Mouse (Mus musculus) fat pad, adult 2 months (tissue): Measurements from ENCODE around the gene Dusp11.
"Not testable (repeated sequence)": the region's sequence is repeated elsewhere in the genome, so short reads cannot be mapped to it uniquely, and the experiment has no call there.

Experiments
- DNase-seq: peaks from one replicate; pipeline ENCODE4 v3.0.0-alpha.2; 2011; ENCODE audit warnings: low read depth, low spot score; ENCODE audit errors: extremely low read depth

Gene Dusp11

DNA sequence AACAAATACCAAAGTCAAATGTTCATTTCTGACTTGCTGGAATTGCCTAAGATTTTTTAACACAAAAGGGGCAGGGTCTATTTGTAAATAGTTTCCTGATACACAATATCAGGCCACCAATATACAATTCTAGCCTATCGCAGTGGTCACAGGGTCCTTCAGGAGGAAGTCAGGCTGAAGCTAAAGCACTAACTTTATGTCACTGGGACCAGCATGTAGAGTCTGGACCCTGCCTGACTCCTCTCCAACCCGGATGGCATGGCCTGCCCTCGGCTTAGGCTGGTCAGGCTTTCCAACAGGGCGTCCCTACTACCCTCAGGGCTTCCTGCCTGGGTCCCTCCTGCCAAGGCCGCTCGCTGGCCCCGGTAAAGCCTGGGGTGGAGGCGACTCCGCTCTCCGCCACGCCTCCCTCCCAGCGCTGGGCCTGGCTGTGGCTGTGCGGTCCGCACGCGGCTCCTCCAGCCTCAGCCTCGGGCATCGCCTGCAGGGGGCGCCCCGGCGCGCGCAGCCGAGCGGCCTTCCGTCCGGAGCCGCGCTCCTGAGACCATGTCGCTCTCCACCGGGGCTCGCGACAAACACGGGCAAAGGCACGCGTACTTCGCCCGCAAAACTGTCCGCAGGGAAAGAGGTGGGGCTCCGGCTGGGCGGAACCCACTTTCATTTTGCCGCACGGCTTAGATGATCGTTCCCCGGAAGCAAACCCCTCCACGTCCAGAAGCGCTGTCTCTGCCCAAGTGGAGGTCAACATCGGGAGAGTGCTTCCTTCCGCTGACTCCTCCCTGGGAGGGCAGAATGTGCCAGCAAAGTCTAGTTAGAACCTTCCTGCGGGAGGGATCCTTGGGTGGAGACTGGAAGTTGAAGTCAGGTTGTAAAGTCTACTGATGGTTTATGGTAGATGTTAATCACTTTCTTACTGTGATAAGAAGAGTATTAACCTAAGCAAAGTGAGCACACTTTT, 24.7 kb downstream of the Dusp11 start:
- DNase-seq: not testable (repeated sequence)

DNA sequence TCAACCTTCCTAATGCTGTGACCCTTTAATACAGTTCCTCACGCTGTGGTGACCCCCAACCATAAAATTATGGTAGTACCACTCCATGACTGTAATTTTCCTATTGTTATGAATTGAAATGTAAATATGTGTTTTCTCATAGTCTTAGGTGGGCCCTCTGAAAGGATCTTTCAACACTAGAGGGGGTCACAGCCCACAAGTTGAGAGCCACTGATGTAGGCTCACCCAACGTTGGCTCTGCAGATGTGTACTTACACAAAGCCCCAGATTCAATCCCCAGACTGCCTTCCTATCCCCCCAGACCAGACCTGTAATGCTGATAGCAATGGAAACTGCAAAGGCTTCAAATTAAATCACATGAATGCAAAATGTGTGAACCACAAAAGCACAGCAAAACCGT, 25.8 kb downstream of the Dusp11 start:
- DNase-seq: no peak

DNA sequence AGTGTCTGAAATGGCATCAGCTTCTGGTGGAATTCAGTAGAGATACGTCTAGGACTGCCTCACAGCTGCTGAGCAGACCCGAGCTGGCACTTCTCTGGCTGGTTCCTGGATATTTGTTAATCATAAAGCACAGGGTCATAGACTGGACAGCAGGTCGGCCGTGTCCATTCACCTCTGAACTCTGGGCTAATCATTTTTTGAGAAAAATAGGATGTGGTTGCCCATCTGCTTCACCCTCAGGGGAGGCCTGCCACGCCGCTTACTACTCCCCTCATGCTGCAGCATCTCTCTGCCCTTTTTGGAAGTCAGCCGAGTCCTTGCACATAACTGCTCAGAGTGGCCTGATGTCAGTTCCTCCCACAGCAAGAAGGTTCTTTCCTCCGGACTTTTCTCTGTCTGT, 27.4 kb downstream of the Dusp11 start:
- DNase-seq: no peak

DNA sequence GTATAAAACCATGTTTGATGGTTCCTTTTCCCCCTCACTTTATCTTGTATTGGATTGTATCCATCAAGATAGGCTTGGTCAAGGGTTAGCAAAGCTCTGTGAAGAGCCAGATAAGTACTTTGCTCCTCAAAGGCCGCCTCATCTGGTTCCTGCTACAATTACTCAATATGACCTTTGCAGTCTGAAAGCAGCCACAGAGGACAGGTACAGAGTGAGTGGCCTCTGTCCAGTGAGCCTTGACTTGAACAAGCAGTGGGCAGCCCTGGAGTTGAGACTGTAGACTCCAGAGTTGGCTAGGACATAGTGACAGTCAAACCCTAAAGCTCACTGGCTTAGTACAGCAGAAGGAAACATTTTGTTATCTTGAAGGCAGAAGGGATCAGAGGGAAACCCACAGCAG, 32.2 kb downstream of the Dusp11 start:
- DNase-seq: no peak

DNA sequence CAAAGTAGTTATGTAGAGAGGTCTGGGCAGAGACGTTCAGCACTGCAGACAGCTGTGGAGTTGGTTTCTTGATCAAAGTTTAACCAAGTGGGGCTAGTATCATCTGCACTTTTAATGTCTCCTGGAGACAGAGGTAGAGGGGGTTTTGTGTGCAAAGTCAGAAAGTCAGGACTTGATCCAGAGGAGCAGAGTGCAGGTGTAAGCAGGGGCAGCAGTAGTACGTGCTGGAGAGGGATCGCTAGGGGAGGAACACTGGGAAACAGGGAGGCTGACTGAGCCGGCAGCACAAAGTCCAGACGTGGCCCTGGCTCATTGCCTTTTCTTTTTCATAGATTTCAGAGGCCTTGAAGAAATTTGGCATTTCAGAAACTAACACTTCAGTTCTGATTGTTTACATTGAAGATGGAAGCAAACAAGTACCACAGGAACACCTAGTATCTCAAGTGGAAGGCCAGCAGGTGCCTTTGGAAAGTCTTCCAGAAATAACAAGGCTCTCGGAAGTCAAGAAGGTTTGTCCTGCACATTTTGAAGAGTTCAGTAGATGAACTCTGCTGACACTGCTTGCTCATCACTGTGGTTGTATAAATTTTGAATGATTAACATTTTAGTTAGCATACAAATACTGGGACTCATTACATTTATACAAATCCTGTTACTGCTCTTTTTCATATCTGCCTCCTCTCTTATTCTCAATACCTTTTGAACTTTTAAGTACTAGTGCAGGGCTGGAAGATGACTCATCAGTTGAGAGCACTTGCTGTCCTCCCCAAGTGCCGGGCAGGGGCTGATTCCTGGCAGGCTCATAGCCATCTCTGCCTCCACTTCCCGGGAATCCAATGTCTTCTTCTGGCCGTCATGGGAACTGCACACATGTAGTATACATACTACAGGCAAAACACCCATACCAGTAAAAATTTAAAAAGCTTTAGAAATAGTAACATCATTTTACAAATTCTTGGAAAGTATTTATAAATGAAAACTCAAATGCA, 33.7 kb downstream of the Dusp11 start:
- DNase-seq: no peak

DNA sequence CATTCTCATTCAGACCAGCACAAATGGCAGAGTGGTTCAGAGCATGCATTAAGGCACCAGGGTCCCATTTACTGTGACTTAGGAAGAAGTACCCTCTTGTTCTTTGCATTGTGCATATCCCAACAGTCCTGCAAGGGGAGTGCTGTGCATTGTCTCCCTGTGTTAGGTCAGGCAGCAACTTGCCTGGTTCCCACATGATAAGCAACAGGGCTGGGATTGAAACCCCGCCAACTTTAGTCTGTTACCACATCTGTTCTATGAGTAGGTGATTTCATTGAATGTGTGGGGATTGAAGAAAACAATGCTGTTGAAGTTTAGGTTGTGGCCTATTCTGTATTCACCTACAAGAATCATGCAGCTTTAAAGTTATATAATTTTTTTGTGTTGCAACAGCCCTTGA, 34.8 kb downstream of the Dusp11 start:
- no peak for DNase-seq

DNA sequence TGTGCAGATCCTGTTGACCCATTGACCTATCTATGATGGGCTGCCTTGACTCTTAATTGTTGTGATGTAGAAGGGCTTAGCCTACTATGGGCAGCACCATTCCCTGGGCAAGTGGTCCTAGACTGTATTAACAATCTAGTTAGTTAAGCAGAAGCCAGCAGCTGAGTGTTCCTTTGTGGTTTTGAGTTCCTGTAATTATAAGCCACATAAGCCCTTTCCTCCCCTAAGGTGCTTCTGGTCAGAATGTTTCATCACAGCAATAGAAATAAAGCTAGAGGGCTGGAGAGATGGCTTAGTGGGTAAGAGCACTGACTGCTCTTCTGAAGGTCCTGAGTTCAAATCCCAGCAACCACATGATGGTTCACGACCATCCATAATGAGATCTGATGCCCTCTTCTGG, 37.8 kb downstream of the Dusp11 start:
- no peak for DNase-seq

DNA sequence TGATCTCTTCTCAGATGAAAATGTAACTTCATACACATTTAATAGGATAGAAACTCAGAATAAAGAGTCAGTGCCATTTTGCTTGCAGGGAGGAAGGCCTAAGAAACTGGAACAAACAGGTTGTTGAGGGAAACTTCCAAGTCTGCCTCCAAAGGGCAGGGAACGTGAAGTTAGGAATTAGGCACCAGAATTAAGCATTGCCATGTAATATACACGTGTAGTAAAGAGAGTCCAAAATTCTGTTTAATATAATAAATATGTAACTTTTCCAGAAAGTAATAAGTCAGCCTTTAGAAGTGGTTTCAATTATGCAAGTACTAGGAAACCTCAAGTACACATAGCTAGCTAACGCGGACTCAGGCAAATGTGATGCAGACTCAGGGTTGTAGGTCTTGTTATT, 42.1 kb downstream of the Dusp11 start:
- no peak for DNase-seq

DNA sequence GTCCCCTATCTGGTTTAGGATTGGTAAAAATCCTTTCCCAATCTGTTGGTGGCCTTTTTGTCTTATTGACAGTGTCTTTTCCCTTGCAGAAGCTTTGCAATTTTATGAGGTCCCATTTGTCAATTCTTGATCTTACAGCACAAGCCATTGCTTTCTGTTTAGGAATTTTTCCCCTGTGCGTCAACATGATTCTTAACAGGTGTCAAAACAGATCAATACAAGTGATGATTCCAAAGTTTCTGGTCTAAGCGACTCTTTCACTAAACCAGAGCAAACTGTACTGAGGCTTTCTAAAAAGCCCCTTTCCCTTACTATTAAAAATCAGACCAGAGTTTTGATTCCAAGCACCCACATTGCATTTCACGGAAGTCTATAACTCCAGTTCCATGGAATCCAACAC, 43.1 kb downstream of the Dusp11 start:
- DNase-seq: not testable (repeated sequence)

DNA sequence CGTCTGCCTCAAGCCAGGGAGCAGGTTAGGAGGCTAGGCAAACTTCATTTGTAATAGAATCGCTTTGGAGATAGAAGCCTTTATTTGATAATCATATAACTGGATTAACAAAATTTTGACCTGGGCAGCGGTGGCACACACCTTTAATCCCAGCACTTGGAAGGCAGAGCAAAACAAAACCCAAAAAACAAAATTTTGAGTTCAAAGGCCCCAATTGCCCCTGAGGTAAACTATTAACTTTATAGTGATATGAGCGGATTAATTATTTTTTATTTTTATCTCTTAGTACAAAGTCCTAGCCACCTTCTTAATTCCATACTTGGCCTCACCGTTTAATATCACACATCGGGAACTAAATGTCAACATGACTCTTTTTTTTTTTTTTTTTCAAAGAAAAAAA, 44.9 kb downstream of the Dusp11 start:
- DNase-seq: no peak

DNA sequence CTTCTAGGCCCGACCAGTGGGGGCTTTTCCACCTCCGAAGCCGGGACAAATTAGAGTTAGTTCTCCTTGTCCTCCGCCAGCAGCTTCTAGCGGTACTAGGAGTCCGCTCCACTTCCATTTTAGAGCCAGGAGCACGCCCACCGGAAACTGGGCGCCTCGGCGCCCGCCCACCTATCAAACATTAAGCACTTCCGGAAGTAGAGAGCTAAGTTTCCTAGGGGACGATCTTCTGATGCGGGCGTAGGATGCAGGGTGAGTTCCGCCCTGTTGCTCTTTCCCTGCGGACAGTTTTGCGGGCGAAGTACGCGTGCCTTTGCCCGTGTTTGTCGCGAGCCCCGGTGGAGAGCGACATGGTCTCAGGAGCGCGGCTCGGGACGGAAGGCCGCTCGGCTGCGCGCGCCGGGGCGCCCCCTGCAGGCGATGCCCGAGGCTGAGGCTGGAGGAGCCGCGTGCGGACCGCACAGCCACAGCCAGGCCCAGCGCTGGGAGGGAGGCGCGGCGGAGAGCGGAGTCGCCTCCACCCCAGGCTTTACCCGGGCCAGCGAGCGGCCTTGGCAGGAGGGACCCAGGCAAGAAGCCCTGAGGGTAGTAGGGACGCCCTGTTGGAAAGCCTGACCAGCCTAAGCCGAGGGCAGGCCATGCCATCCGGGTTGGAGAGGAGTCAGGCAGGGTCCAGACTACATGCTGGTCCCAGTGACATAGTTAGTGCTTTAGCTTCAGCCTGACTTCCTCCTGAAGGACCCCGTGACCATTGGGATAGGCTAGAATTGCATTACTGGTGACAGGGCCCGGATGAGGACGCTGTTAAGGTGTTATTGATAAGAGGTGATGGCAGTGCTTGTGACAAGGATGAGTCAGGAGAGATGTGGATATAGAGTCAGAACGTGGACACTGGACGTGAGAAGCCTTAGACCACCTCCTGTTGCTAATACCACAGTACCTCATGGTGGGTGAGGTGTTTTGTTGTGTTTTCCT, 45.6 kb downstream of the Dusp11 start, which contains the start of gene Nat8f1:
TSS of gene Nat8f1 (minus strand) at position 149 of the 975 bp plus-strand sequence.
- not testable (repeated sequence) for DNase-seq

DNA sequence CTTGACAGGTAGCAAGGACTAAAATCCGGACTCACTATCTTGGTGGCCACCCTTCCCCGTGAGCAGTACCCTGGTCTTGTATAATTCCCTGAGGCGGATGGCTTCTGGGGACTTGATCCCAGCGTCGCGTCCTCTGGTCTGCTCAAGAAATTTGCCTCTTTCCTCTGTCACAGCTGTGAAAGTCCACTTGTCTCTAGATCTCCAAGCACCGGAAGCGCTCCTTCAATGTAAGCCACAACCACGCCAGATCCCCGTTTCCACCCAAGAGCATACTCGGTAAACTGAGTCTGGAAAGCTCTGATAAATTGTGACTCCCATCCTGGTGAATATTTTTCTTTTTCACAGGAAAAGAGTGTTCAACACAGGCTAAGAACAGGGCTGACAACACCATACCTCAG, 46.3 kb downstream of the Dusp11 start:
- no peak for DNase-seq

DNA sequence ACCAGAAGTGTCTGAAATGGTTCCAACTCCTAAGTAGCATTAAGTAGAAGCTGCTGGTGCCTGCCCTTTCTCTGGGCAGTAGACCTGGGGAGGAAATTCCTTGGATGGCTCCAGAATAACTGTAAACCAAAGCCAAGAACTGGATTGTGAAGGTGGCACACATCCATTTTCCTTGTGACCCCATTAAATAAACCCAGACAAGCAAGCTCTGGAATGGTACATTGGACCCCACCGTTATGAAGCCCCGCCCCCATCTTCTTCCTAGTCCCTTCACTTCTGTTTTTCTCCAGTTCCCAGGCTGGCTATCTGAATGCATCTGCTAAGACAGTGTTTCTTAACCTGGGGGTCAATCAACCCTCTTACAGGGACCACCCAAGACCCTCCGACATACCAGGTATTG, 49.9 kb downstream of the Dusp11 start, which contains the start of gene Tprkb:
TSS of gene Tprkb (plus strand) at position 279 of the 400 bp plus-strand sequence.
- no peak for DNase-seq

DNA sequence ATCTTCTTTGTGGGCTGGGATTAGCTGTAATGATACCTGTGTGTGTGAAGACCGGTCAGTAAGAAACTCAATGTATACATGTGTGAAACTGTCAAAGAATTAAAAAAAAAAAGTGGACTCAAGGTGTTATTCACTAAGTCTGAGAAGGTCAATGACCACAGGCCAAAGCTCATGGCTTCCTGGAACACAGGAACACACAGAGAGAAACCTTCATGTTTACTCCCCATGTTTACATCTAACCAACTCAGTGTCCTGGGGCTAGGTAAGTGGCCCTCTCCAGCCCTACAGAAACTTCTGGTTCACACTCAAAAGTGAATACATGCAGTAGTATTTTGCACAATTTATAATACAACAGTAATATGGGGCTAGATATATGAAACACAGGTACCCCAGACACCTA, 51.8 kb downstream of the Dusp11 start:
- DNase-seq: no peak

DNA sequence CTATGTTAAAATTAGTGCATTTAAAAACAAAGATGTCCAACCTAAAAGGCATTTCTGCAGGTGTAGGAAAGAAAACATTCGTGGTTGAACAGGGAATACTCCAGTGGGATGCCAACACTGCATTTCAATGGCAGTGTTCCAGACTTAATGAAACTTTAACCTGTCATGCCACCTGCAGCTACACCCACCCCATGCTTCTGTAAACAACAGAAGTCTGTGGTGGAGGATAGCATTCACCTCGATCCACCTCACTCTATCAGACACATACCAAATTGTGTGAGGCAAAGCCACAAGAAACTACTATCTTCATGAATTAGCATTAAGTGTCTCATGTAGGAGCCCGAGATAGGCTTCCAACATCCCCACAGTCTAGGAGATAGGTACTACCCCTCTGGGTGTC, 53.1 kb downstream of the Dusp11 start:
- no peak for DNase-seq

DNA sequence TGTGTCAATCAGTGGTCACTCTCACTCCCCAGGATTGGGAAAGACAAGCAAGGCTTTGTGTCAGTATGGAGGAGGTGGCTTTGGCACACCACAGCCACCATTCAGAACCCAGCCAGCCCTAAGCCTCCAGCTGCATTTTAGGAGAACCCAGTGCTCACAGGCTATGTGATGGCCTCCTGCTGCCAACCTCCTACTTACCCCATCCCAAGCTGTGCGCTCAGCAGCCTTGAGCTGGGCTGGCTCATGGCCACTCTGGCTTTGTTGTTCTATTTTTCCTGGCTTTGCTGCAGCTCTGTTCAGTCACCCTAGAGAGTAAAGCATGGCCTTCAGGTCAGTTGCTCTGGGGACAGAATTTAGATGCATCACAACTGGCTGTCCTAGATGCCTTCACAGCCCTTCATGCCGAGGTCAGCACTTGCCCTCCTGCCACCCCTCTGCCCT, 54.5 kb downstream of the Dusp11 start:
- DNase-seq: peak; percentile 76

DNA sequence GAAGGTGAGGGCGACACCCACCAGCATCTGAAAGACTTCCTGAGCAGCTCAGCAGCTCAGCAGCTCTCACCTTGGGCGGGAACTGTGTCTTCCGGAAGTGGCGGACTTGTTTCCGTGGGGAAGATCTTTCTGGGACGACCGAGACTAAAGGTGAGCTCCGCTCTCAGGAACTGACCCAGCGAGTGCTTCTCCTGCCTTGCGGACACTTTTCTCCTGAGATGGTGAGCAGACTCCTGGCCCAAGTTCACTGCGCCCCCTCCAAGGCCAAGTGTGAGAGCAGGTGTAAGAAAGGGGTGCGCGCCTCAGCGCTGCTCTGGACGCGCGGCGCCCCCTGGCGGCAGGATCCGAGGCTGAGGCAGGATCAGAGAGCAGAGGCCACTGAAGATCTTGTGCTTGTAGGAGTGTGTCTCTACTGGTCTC, 56.8 kb downstream of the Dusp11 start, which contains the start of gene Nat8f4:
TSS of gene Nat8f4 (minus strand) at position 243 of the 420 bp plus-strand sequence.
- DNase-seq: not testable (repeated sequence)

DNA sequence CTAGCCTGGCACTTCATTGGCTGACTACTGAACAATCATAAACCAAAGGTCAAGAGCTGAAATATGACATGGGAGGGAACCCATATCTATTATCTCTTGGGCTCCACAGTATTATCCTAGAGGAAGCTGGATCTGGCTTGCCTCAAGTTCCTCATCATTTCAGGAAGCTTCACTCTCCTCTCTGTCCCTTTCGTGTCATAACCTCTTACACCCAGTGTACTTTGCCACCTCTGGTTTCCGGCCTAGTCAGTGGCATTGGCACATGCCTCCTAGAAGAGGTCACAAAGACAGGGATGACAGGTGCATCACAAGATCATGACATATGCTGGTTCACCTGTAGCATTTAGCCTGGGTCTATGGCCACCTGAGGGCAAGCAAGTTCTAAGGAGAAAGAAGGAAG, 59.2 kb downstream of the Dusp11 start:
- DNase-seq: no peak

DNA sequence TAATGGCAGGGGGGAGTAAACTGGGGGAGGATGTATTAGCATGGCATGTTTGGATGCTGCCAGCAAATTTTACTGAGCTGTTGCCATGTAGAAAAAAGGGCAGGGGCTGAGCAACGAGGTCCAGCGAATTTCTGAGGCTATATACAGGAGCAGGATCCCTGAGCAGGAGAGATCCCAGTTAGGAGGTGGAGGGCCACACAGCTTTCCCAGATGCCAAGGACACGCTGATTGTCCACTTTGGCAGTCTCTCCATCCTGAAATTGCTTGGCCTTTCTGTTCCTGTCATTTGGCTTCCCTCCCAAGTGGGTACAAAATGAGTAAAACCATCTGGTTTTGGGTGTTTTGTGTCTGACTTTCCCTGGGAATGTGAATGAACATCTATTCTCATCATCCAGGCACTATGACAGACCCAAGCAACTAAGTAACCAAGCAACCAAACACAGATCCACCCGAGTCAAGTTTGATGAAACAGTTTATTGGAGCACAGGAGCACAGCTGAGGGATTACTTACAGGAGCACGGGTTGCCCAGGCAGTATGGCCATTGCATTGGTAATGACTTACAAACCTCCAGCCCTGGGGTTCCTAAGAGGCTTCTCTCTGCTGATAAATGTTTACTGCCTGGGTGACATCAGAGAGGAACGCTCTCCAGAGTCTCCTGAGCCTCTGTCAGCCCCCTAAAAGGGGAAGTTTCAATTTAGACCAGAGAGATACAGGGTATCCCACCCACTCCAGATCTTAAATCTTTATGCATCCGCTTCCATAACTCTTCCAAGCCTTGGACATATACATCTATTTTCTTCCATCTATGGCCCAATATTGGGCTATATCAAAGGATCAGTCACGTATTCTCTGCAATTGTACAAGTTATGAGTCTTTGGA, 62.6 kb downstream of the Dusp11 start:
- not testable (repeated sequence) for DNase-seq
